Mouse (Mus musculus) ES-Bruce4 (cell line): ENCODE measurements around the gene Mmp2. TPM values are rescaled to one million over a fixed set of nuclear protein-coding genes. Genes with fewer than 3 reads are reported as not detected.
A peak's percentile ranks its signal among the peaks of the same experiment; 100 is the strongest.
"Not testable (repeated sequence)": the region's sequence is repeated elsewhere in the genome, so short reads cannot be mapped to it uniquely, and the experiment has no call there.

ENCODE experiments used
- H3K27ac ChIP-seq: 2 replicates; pipeline ENCODE4 v1.5.1; 2012; ENCODE audit warnings: low read length, inconsistent platforms; ENCODE audit not compliant: insufficient read depth
- H3K27me3 ChIP-seq: 2 replicates; pipeline ENCODE4 v1.6.1; 2012; ENCODE audit warnings: mild to moderate bottlenecking, low read length, inconsistent platforms; ENCODE audit not compliant: control insufficient read depth, poor library complexity, insufficient read depth, severe bottlenecking
- H3K36me3 ChIP-seq: 2 replicates; pipeline ENCODE4 v1.6.1; 2012; ENCODE audit warnings: inconsistent platforms, mild to moderate bottlenecking, low read length, moderate library complexity; ENCODE audit not compliant: control insufficient read depth, poor library complexity, insufficient read depth, severe bottlenecking
- H3K4me1 ChIP-seq: one replicate; pipeline ENCODE4 v1.8.1; 2011; ENCODE audit warnings: low read length; ENCODE audit not compliant: control insufficient read depth, insufficient read depth
- H3K4me3 ChIP-seq: 2 replicates; pipeline ENCODE4 v1.5.1; 2011; ENCODE audit warnings: low read depth, mild to moderate bottlenecking, low read length
- H3K9ac ChIP-seq: 2 replicates; pipeline ENCODE4 v1.6.1; 2012; ENCODE audit warnings: low read depth, mild to moderate bottlenecking, inconsistent platforms; ENCODE audit not compliant: poor library complexity, severe bottlenecking
- H3K9me3 ChIP-seq: replicated peaks from 2 replicates; pipeline ENCODE4 v1.6.1; 2012; ENCODE audit warnings: mild to moderate bottlenecking, low read length, inconsistent platforms; ENCODE audit not compliant: control insufficient read depth, poor library complexity, insufficient read depth, severe bottlenecking
- CTCF ChIP-seq: IDR thresholded peaks from one replicate; pipeline ENCODE4 v1.8.1; 2011; ENCODE audit warnings: low read depth, low read length
- EP300 ChIP-seq: IDR thresholded peaks from 2 replicates; pipeline ENCODE4 v1.6.1; 2011; ENCODE audit warnings: low read depth, low read length; ENCODE audit not compliant: insufficient read depth
- POLR2A ChIP-seq: IDR thresholded peaks from one replicate; pipeline ENCODE4 v1.8.1; 2011; ENCODE audit warnings: low read length; ENCODE audit not compliant: insufficient read depth
- polyA plus RNA-seq: library from polyadenylated mRNA; stranded (reverse); fragments of >200 nt; gene quantifications from 2 replicates; pipeline ENCODE4 v1.2.4, GENCODE M21; 2011; ENCODE audit warnings: low read depth; ENCODE audit not compliant: missing spikeins, insufficient read depth, insufficient read length

Gene Mmp2
- 22.5 and 24.9 TPM in 2 replicates for polyA plus RNA-seq

GRCm38 (mm10) chr8:92827243-92828034 is at the start of gene Mmp2:
Gene Mmp2, plus strand, starts transcription at chr8:92827291.
- Histone ChIP-seq H3K4me3 (peak within 1 kb of the TSS; percentile 84), H3K9ac (peak within 1 kb of the TSS; percentile 57)

GRCm38 (mm10) chr8:92780976-92781375 is 46.1 kb upstream of the Mmp2 start:
- H3K36me3 ChIP-seq, result no peaks in the 10 kb centered on the region
- H3K4me1 ChIP-seq, result no peaks in the 10 kb centered on the region
- H3K9ac ChIP-seq, result no peak overlapping the region
- no peak overlapping the region for H3K4me3 ChIP-seq
- TF ChIP-seq CTCF, result no peak
- TF ChIP-seq POLR2A, result no peak
- TF ChIP-seq EP300, result no peak
- no peaks in the 10 kb centered on the region; the same call in 1 of the 2 replicates for H3K27me3 ChIP-seq
- H3K9me3 ChIP-seq, result no peaks in the 10 kb centered on the region
- no peak overlapping the region for H3K27ac ChIP-seq

More at GRCm38 (mm10) chr8:92827243-92828034, at the start of gene Mmp2:
- no peaks in the 10 kb centered on the region for H3K4me1 ChIP-seq
- H3K27ac ChIP-seq, result no peak within 1 kb of the TSS
- no peaks in the 10 kb centered on the region; the same call in 1 of the 2 replicates for H3K9me3 ChIP-seq
- H3K27me3 ChIP-seq, result no peaks in the 10 kb centered on the region
- 0 out of 2 replicates have a peak, but pooled peaks have one; percentile 18 for TF ChIP-seq EP300
- TF ChIP-seq CTCF, result no peak
- no peaks in the 10 kb centered on the region for H3K36me3 ChIP-seq

GRCm38 (mm10) chr8:92783906-92784610 is 43.0 kb upstream of the Mmp2 start:
- no peak for TF ChIP-seq EP300
- TF ChIP-seq POLR2A, result no peak
- TF ChIP-seq CTCF, result no peak
- Histone ChIP-seq H3K9ac (no peak overlapping the region), H3K9me3 (peaks cover 7% of the 10 kb centered on the region; the same call in 1 of the 2 replicates), H3K4me1 (no peaks in the 10 kb centered on the region), H3K27ac (no peak overlapping the region), H3K4me3 (no peak overlapping the region), H3K27me3 (no peaks in the 10 kb centered on the region), H3K36me3 (no peaks in the 10 kb centered on the region)

- no peak for TF ChIP-seq EP300
- no peak for TF ChIP-seq POLR2A
- no peak for TF ChIP-seq CTCF
- H3K36me3 ChIP-seq, result no peaks in the 10 kb centered on the region
- H3K27ac ChIP-seq, result no peak overlapping the region
- no peak overlapping the region for H3K4me3 ChIP-seq
- no peaks in the 10 kb centered on the region for H3K4me1 ChIP-seq
- no peaks in the 10 kb centered on the region; the same call in 1 of the 2 replicates for H3K27me3 ChIP-seq
- peaks cover 7% of the 10 kb centered on the region; the same call in 1 of the 2 replicates for H3K9me3 ChIP-seq
- no peak overlapping the region for H3K9ac ChIP-seq
Observed at GRCm38 (mm10) chr8:92790835-92791234, 36.3 kb upstream of the Mmp2 start.

GRCm38 (mm10) chr8:92791999-92792398 is 35.1 kb upstream of the Mmp2 start:
- not testable (repeated sequence) for H3K36me3 ChIP-seq, H3K4me1 ChIP-seq, H3K4me3 ChIP-seq, H3K9me3 ChIP-seq, H3K27ac ChIP-seq, H3K9ac ChIP-seq, H3K27me3 ChIP-seq
- peak; percentile 87 for TF ChIP-seq CTCF
